Mouse (Mus musculus) liver, postnatal 0 days (tissue): ENCODE results near the gene Asic3. TPM values are rescaled to one million over a fixed set of nuclear protein-coding genes. Genes with fewer than 3 reads are reported as not detected.

Experiments
- ATAC-seq: fragments of 200-750 bp; cut with Nextera tagmentation; 2 replicates; pipeline ENCODE4 v1.8.0; 2017; ENCODE audit warnings: mild to moderate bottlenecking, moderate library complexity
- DNase-seq: peaks from one replicate; pipeline ENCODE4 v3.0.0-alpha.2; 2016
- H3K27ac ChIP-seq: fragments of 300-500 bp; sonication (generic); 2 replicates; pipeline ENCODE4 v1.5.1; 2014; ENCODE audit warnings: antibody characterized with exemption, moderate library complexity, mild to moderate bottlenecking, low read depth
- H3K27me3 ChIP-seq: fragments of 300-500 bp; sonication (generic); 2 replicates; pipeline ENCODE4 v1.6.1; 2014; ENCODE audit warnings: low read length, control low read depth, mixed read lengths; ENCODE audit not compliant: insufficient read depth
- H3K36me3 ChIP-seq: fragments of 300-500 bp; sonication (generic); replicated peaks from 2 replicates; pipeline ENCODE4 v1.6.1; 2014; ENCODE audit warnings: mild to moderate bottlenecking, control low read depth, low read length, moderate library complexity, mixed read lengths; ENCODE audit not compliant: insufficient read depth
- H3K4me1 ChIP-seq: fragments of 300-500 bp; sonication (generic); 2 replicates; pipeline ENCODE4 v1.6.1; 2014; ENCODE audit warnings: antibody characterized with exemption, mild to moderate bottlenecking, control low read depth; ENCODE audit not compliant: insufficient read depth
- H3K4me2 ChIP-seq: fragments of 300-500 bp; sonication (generic); 2 replicates; pipeline ENCODE4 v1.6.1; 2014; ENCODE audit warnings: low read depth, mild to moderate bottlenecking, low read length, moderate library complexity, mixed read lengths
- H3K4me3 ChIP-seq: fragments of 300-500 bp; sonication (generic); 2 replicates; pipeline ENCODE4 v1.5.1; 2014; ENCODE audit warnings: low read depth, low read length
- H3K9ac ChIP-seq: fragments of 300-500 bp; sonication (generic); replicated peaks from 2 replicates; pipeline ENCODE4 v1.6.1; 2014; ENCODE audit warnings: mild to moderate bottlenecking, moderate library complexity
- H3K9me3 ChIP-seq: fragments of 300-500 bp; sonication (generic); 2 replicates; pipeline ENCODE4 v1.6.1; 2016; ENCODE audit warnings: mild to moderate bottlenecking, control low read depth, low read length, mixed read lengths
- CTCF ChIP-seq: sonication (generic); IDR thresholded peaks from 2 replicates; pipeline ENCODE4 v1.5.1; 2016; ENCODE audit warnings: antibody characterized with exemption, low read depth
- EP300 ChIP-seq: IDR thresholded peaks from 2 replicates; pipeline ENCODE4 v1.6.1; 2016; ENCODE audit warnings: antibody characterized with exemption, low read depth, mild to moderate bottlenecking
- WGBS: fragments of 180-500 bp; shearing (Covaris S2); extraction: QIAGEN DNeasy Blood & Tissue Kit; methylation state at CpG from one replicate; pipeline ENCODE4 v1.1.7; 2014; ENCODE audit not compliant: insufficient replicate concordance; 5-methylcytosine and 5-hydroxymethylcytosine counted together
- polyA plus RNA-seq: library from polyadenylated mRNA; unstranded; fragments of >200 nt; fragmentation: Nextera tagmentation; extraction: Ambion mirVana; gene quantifications from 2 replicates; pipeline ENCODE4 v1.2.1, GENCODE M21; 2015

Gene Asic3
- polyA plus RNA-seq, 1 experiment from 2014 or later = not detected

- no peak for DNase-seq
- Histone ChIP-seq H3K4me3 (no peak overlapping the region), H3K9me3 (no peaks in the 10 kb centered on the region), H3K4me1 (peaks cover 54% of the 10 kb centered on the region), H3K4me2 (no peak overlapping the region), H3K36me3 (no peaks in the 10 kb centered on the region), H3K27me3 (peaks cover 9% of the 10 kb centered on the region), H3K27ac (no peak overlapping the region), H3K9ac (no peak overlapping the region)
- 77% methylated on average over 10 of the region's 10 CpGs for WGBS
- TF ChIP-seq CTCF (no peak), EP300 (no peak)
- no peak for ATAC-seq
These were observed 27.2 kb upstream of the Asic3 start for GRCm38 (mm10) chr5:24385887-24386550.

- DNase-seq (peak; percentile 72), ATAC-seq (peak; percentile 16)
- Histone ChIP-seq H3K4me3 (peak overlapping the region; percentile 50), H3K27ac (peak overlapping the region; percentile 17; the same call in 1 of the 2 replicates), H3K4me2 (peak overlapping the region; percentile 85), H3K27me3 (peaks cover 9% of the 10 kb centered on the region), H3K9me3 (no peaks in the 10 kb centered on the region), H3K4me1 (peaks cover 55% of the 10 kb centered on the region), H3K9ac (peak overlapping the region; percentile 49), H3K36me3 (no peaks in the 10 kb centered on the region)
- peak; percentile 32; the same call in 1 of the 2 replicates for TF ChIP-seq CTCF
- no peak for TF ChIP-seq EP300
- 1% methylated on average over 72 of the region's 73 CpGs for WGBS
These were observed 25.6 kb upstream of the Asic3 start for GRCm38 (mm10) chr5:24387264-24388241.

GRCm38 (mm10) chr5:24388246-24388915 is 24.8 kb upstream of the Asic3 start:
- peak overlapping the region; percentile 17; the same call in 1 of the 2 replicates for H3K27ac ChIP-seq

GRCm38 (mm10) chr5:24389011-24389657 is 24.1 kb upstream of the Asic3 start:
- H3K27me3 ChIP-seq = peaks cover 9% of the 10 kb centered on the region
- peaks cover 60% of the 10 kb centered on the region for H3K4me1 ChIP-seq
- H3K9ac ChIP-seq = no peak overlapping the region
- 0 out of 2 replicates have a peak overlapping the region, but pooled peaks have one; percentile 22 for H3K27ac ChIP-seq
- peak overlapping the region; percentile 14; the same call in 1 of the 2 replicates for H3K4me2 ChIP-seq
- ATAC-seq (peak; percentile 20; the same call in 1 of the 2 replicates), DNase-seq (peak; percentile 52)
- H3K36me3 ChIP-seq = no peaks in the 10 kb centered on the region
- no peak overlapping the region for H3K4me3 ChIP-seq
- no peaks in the 10 kb centered on the region for H3K9me3 ChIP-seq
- WGBS = 39% methylated on average over 6 of the region's 7 CpGs
- TF ChIP-seq EP300 (no peak), CTCF (no peak)

More at GRCm38 (mm10) chr5:24388246-24388915, 24.8 kb upstream of the Asic3 start:
- TF ChIP-seq EP300 (no peak), CTCF (0 out of 2 replicates have a peak, but pooled peaks have one; percentile 6)
- H3K9ac ChIP-seq = peak overlapping the region; percentile 49
- peaks cover 9% of the 10 kb centered on the region for H3K27me3 ChIP-seq
- H3K36me3 ChIP-seq = no peaks in the 10 kb centered on the region
- 26% methylated on average over 26 of the region's 26 CpGs for WGBS
- peak overlapping the region; percentile 85 for H3K4me2 ChIP-seq
- peaks cover 57% of the 10 kb centered on the region for H3K4me1 ChIP-seq
- no peaks in the 10 kb centered on the region for H3K9me3 ChIP-seq
- DNase-seq (no peak), ATAC-seq (no peak)
- H3K4me3 ChIP-seq = peak overlapping the region; percentile 50

- Histone ChIP-seq H3K9me3 (no peaks in the 10 kb centered on the region), H3K27me3 (peaks cover 9% of the 10 kb centered on the region), H3K9ac (no peak overlapping the region), H3K36me3 (no peaks in the 10 kb centered on the region), H3K4me2 (peak overlapping the region; percentile 14; the same call in 1 of the 2 replicates), H3K27ac (0 out of 2 replicates have a peak overlapping the region, but pooled peaks have one; percentile 22), H3K4me1 (peaks cover 55% of the 10 kb centered on the region), H3K4me3 (no peak overlapping the region)
- WGBS = 85% methylated on average over 4 of the region's 4 CpGs
- TF ChIP-seq EP300 (no peak), CTCF (no peak)
- ATAC-seq (no peak), DNase-seq (no peak)
These were observed 23.6 kb upstream of the Asic3 start for GRCm38 (mm10) chr5:24389658-24390020.
